8 mouse cellular contexts compared by ENCODE assay signal in genomic region chr10:67858878-67859277, GRCm38 (mm10). TPM values are rescaled to one million over a fixed set of nuclear protein-coding genes. Genes with fewer than 3 reads are reported as not detected.
DNase-seq lines count a peak whose midpoint lies in the region; ATAC-seq and TF ChIP-seq lines count a peak whose summit lies in the region.

No protein-coding gene starts in this region.

- CTCF ChIA-PET in Patski (lab: Charles Lee), result interaction anchor here (0.8 to 1.5 kb wide), 14 partner anchors 10 to 605 kb away, joined by 3 to 11 read pairs (median 3); no protein-coding TSS in a partner anchor

- H3K4me3 ChIP-seq in hindbrain, postnatal 0 days (ENCODE audit: low read length), result no peak overlapping the region
- no peak overlapping the region for H3K4me3 ChIP-seq in midbrain, embryonic 13.5 days (replicated peaks)

- peak; percentile 54 for ATAC-seq in Patski
- peak; percentile 86 for ATAC-seq in frontal cortex, adult (ENCODE audit: low TSS enrichment)
- peak; percentile 62 for ATAC-seq in hindbrain, postnatal 0 days
- ATAC-seq in midbrain, embryonic 13.5 days, result peak; percentile 55
- no peak; the same call in 1 of the 2 replicates for ATAC-seq in erythroblast, adult 5-6 weeks (replicated peaks; ENCODE audit: low FRiP score, poor library complexity, severe bottlenecking)

- no peak overlapping the region for H3K4me2 ChIP-seq in hindbrain, postnatal 0 days (ENCODE audit: low read depth, low read length)
- H3K4me2 ChIP-seq in midbrain, embryonic 13.5 days (replicated peaks), result no peak overlapping the region

- WGBS in hindbrain, postnatal 0 days, result 14% methylated on average over 8 of the region's 8 CpGs
- 19% methylated on average over 8 of the region's 8 CpGs for WGBS in midbrain, embryonic 13.5 days

- H3K4me1 ChIP-seq in hindbrain, postnatal 0 days (ENCODE audit: insufficient read depth, low read length), result no peaks in the 10 kb centered on the region
- H3K4me1 ChIP-seq in midbrain, embryonic 13.5 days (replicated peaks), result no peaks in the 10 kb centered on the region

- in situ Hi-C loops in Patski (cut with MboI; ENCODE audit: low pct_unique_long_range_greater_than_20kb), result loop anchor here (5.0 to 10.0 kb wide), 3 partner anchors 94 to 542 kb away; no protein-coding TSS in a partner anchor

- H3K36me3 ChIP-seq in hindbrain, postnatal 0 days (ENCODE audit: insufficient read depth, low read length), result no peaks in the 10 kb centered on the region
- H3K36me3 ChIP-seq in midbrain, embryonic 13.5 days, result no peaks in the 10 kb centered on the region

- no peaks in the 10 kb centered on the region for H3K9me3 ChIP-seq in hindbrain, postnatal 0 days (ENCODE audit: low read length)
- no peaks in the 10 kb centered on the region for H3K9me3 ChIP-seq in midbrain, embryonic 13.5 days

- no peak for DNase-seq in Patski (ENCODE audit: low read depth, low spot score)
- peak; percentile 34 for DNase-seq in cerebellum, adult 11-12 months
- DNase-seq in hindbrain, postnatal 0 days (ENCODE audit: low spot score), result peak; percentile 95
- peak; percentile 59 to 62 for DNase-seq in left cerebral cortex, adult 8-10 months (ENCODE audit: low spot score in 2 of 2)
- DNase-seq in skeletal muscle tissue, adult 2 months (ENCODE audit: low read depth, low spot score), result peak; percentile 64

- POLR2A ChIA-PET in Patski (lab: Charles Lee), result no interaction called here

- H3K27ac ChIP-seq in hindbrain, postnatal 0 days, result no peak overlapping the region
- H3K27ac ChIP-seq in midbrain, embryonic 13.5 days, result no peak overlapping the region

- H3K9ac ChIP-seq in hindbrain, postnatal 0 days (replicated peaks; ENCODE audit: low read length), result no peak overlapping the region
- no peak overlapping the region for H3K9ac ChIP-seq in midbrain, embryonic 13.5 days (replicated peaks)

- peak; percentile 89 for TF ChIP-seq CTCF in Patski (IDR thresholded peaks at IDR 0.05)
- TF ChIP-seq CTCF in hindbrain, postnatal 0 days (IDR thresholded peaks at IDR 0.05; ENCODE audit: low read depth), result peak; percentile 98

- peaks cover 6% of the 10 kb centered on the region for H3K27me3 ChIP-seq in Patski
- no peaks in the 10 kb centered on the region for H3K27me3 ChIP-seq in hindbrain, postnatal 0 days (ENCODE audit: insufficient read depth, low read length)
- no peaks in the 10 kb centered on the region for H3K27me3 ChIP-seq in midbrain, embryonic 13.5 days

RNA-seq across cellular contexts. Expression of gene Zfp365, which starts 53.6 kb away (rescaled TPM):
- polyA plus RNA-seq in Patski (2021), result 1.1 TPM
- 14.3 and 16.6 TPM in 2 replicates for total RNA-seq in hindbrain, postnatal 0 days (2014; rRNA removed)
- polyA plus RNA-seq in hindbrain, postnatal 0 days (2015; fragmentation: Nextera tagmentation; extraction: Ambion mirVana), result 7.9 and 8.8 TPM in 2 replicates
- total RNA-seq in left cerebral cortex, adult 8-10 months (2022), result 100 to 1,000 TPM; 373 to 446 (median 409) TPM
- polyA plus RNA-seq in midbrain, embryonic 13.5 days (2015; fragmentation: Nextera tagmentation; extraction: Ambion mirVana), result 2.7 and 3.0 TPM in 2 replicates
- total RNA-seq in erythroblast, adult 5-6 weeks (2015; ENCODE audit: low replicate concordance), result not detected in 2 replicates
- not detected in 2 replicates for total RNA-seq in erythroblast, adult 5-6 weeks (2017; ENCODE audit: low replicate concordance)

Comparison
In these comparisons a context has a peak if more than half of its experiments do, and no peak if none do; other contexts are left out.
1. RNA of gene Zfp365, which starts 53.6 kb away (total RNA-seq): 373 to 446 TPM in left cerebral cortex, adult 8-10 months; 14.3 to 16.6 TPM in hindbrain, postnatal 0 days and not detected in erythroblast, adult 5-6 weeks; every median in the first group is over 10 times any median in the second.